Mouse (Mus musculus) hematopoietic stem cell, adult 5-6 weeks (primary cell): ENCODE results near the gene Trappc6a. TPM values are rescaled to one million over a fixed set of nuclear protein-coding genes. Genes with fewer than 3 reads are reported as not detected.
"Not testable (repeated sequence)": the region's sequence is repeated elsewhere in the genome, so short reads cannot be mapped to it uniquely, and the experiment has no call there.

ENCODE experiments used
- ATAC-seq, 2 experiments: fragments of 125-278 bp in 1 of 2; replicated peaks in 1 of 2; 2 replicates each; pipeline ENCODE4 v1.8.0; 2016 to 2017; ENCODE audit warnings: inconsistent platforms in 2 of 2, mild to moderate bottlenecking in 2 of 2, moderate number of reproducible peaks in 2 of 2, low read depth in 1 of 2, moderate TSS enrichment in 1 of 2; ENCODE audit not compliant: low FRiP score in 2 of 2, poor library complexity in 2 of 2, severe bottlenecking in 2 of 2, insufficient read depth in 1 of 2, low TSS enrichment in 1 of 2
- total RNA-seq: library from RNA; stranded (forward); fragments of 172-1452, 232-1000 nt; gene quantifications from 2 replicates; pipeline ENCODE4 v1.2.3, GENCODE M21; 2017

The Trappc6a gene
- total RNA-seq, 1 experiment from 2014 or later: 24.2 TPM

GRCm38 (mm10) chr7:19508924-19509568 lies 851 bp downstream of the Trappc6a start:
- no peak; a peak in 1 of 4 replicates for ATAC-seq

DNA sequence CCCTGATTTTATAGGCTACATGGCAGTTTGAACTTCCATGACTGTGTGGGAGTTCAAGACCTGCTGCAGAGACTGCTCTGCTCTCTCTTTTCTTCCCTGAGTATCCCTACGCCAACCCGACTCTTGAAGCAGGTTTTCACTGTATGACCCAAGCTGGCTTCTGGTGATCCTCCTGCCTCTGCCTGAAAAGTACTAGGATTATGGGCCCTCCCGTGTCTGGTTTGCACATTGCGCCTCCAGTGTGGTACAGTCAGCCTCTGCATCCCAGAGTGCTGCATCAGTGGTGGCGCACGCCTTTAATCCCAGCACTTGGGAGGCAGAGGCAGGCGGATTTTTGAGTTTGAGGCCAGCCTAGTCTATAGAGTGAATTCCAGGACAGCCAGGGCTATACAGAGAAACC lies 1.6 kb downstream of the Trappc6a start:
- no peak for ATAC-seq

- ATAC-seq: not testable (repeated sequence)
These were observed 3.7 kb downstream of the Trappc6a start for GRCm38 (mm10) chr7:19511934-19512333.

DNA sequence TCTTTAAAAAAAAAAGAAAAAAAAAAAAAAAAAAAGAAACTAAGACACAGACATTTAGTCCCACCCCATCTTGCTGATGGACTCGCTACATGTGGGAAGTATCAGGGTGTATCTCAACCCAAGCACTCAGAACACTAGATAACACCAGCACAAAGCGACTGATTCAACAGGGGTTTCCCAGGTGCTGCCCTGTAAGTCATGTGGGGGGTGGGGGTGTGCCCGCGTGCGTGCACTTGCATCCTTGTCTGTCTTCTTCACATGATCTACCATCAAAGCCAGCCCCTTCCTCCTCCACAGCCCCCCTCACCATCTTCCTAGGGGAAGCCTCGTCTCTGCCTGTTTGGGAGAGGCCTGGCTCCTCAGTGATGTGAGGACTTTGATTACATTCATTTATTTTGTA lies 4.2 kb downstream of the Trappc6a start:
- ATAC-seq: no peak

GRCm38 (mm10) chr7:19517652-19518365 lies 9.6 kb downstream of the Trappc6a start, which contains the start of gene Nkpd1:
Gene Nkpd1 (plus strand): TSS chr7:19517838.
- no peak for ATAC-seq

- ATAC-seq: no peak
These were observed 11.8 kb downstream of the Trappc6a start for GRCm38 (mm10) chr7:19520032-19520431.

DNA sequence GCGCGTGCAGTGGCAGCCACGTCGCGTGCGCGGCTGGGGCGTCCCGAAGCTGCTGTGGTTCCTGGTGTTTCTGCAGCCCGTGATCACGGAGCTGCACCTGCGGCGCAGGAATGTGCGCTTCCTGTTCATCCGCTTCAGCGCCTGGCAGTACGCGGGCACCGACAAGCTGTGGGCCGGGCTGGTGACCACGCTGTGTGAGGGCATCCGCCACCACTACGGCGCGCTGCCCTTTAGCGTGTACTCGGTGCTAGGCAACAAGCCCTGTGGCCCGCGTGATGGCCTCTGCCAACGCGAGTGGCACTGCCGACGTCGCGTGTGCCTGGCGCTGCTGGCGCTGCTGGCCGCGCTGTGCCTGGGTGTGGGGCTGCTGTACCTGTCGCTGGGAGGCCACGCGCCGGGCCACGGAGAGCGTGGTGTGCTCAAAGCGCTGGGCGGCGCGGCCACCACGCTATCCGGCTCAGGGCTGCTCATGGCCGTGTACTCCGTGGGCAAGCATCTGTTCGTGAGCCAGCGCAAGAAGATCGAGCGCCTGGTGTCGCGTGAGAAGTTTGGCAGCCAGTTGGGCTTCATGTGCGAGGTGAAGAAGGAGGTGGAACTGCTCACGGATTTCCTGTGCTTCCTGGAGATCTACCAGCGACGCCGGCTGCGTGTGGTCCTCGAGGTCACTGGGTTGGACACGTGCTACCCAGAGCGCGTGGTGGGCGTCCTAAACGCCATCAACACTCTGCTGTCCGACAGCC lies 15.0 kb downstream of the Trappc6a start:
- peak; percentile 19 to 35 for ATAC-seq

- peak; percentile 22 to 43; a peak in 2 of 4 replicates for ATAC-seq
These were observed 15.7 kb downstream of the Trappc6a start for GRCm38 (mm10) chr7:19523757-19524419.

DNA sequence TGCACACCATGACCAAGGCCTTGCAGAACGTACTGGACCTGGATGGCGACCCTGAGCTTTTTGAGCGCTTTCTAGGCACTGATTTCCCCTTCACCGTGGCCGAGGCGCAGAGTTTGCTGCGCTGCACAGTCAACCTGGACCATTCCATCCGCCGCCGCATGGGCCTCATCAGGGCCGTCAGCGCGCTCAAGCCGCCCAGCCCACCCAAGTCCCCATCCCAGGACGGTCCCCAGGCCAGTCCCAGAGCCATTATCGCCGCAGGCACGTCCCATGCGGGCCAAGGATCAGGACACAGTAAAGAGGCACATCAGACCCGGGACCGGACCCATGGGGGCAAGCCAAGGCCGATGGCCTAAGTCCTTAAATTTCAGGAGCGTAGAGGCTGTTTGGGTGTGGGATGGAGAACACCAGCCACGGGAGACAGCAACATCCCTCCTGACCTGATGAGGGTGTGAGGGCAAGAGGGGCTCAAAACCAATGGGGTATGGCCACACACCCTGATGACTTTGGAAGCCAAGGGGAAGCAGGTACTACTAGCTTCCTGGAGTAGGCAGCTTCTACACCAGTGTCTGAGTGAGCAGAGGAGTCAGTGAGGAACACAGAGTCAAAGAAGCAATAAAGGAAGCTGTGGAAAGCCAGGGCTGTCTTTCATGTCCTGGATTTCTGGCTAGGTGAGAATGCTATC lies 16.4 kb downstream of the Trappc6a start:
- ATAC-seq: no peak

- no peak for ATAC-seq
These were observed 16.9 kb downstream of the Trappc6a start for GRCm38 (mm10) chr7:19525105-19525481.

DNA sequence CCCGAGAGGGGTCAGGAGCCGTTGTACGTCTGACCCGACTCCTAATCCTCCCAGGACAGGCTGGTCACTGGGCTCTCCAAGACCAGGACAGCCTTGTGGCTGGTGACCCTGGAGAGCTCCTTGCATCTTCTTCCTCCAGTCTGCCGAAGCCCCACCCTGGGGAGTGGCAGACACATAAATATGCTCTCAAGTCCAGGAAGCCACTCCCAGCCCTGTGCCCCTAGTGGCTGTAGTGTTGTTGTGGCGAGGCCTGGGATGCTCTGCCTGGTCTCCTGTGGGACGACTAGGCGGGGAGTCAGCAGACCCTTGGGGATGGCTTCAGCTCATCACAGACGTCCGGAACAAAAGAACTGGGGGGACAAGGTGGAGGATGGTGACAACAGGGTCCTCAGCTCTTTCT lies 22.9 kb downstream of the Trappc6a start:
- ATAC-seq: 0 out of 4 replicates have a peak, but pooled peaks of 1 of the 2 experiments have one; percentile 23

- no peak for ATAC-seq
These were observed 24.0 kb downstream of the Trappc6a start for GRCm38 (mm10) chr7:19532240-19532639.

DNA sequence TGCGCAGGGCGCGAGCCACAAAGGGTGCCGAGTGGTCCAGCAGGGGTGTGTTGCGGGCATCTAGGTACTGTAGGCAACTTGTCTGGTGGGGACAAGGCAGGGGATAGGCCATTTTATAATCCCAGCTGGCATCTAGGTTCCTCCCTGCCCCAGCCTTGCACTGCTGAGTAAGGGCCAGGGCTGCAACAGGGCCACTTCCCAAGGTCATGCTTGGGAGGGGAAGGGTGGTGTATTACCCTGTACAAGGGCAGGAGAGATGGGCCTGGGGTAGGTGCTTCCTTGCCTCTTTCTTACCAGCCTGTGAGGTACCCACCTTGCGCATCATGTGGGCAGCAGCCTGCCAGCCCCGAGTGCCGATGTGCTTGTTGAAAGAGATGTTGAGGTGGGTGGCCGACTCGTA lies 26.5 kb downstream of the Trappc6a start:
- no peak for ATAC-seq

DNA sequence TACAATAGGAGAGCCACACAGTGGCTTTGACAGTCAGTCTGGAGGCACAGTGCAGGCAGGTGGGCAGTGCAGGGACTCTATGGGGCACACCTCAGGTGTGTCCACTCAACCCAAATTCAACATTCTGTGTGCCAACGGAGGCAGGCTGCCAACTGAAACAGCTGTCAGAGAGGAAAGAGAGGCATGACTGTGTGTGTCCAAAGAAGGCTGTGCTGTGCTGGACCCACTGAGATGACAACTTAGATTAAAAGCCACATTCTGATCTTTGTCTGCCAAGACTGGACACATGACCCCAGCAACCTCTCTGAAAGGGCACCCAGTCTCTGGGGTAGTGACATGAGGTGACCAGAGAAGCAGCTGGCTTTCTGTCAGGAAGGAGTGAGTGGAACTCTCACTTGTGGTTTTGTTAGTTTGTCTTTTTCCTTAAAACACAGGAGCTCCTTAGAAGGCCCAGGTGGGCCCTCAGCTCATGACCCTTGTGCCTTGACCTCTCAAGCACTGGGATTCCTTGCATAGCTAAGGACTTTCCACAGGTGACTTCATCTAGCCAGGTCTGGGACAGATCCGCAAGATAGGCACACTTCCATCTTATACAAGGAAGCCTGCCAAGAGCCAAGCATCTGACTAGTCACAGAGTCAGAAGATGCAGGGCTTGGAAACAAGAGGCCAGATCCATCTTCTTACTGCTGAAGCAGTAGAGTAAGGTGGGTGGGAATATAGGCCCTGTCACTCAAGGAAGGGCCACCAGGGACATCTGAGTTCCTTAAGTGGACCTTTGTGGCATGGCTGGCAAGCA lies 32.8 kb downstream of the Trappc6a start:
- no peak for ATAC-seq

DNA sequence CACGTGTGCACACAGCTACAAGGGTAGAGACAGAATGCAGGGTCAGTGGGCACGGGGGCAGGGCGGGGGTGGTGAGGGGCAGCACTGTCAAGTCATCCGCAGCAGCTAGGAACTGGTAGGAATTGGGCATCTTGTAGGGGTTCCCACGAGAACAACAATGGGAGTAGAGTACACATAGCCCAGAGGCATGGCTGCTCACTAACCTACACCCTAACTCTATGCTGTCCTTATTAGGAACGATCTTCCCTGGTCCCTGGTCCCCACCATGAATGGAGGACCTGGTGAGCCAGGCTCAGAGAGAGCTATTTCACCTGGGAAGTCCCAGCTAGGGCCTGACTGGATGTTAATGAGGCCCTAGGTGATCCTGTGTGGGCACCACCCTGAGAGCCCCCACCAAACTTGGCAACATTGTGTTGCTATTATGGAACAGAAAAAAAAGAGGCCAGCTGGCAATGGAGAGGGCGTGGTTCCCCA lies 33.5 kb downstream of the Trappc6a start:
- no peak for ATAC-seq

GRCm38 (mm10) chr7:19542155-19542691 lies 34.0 kb downstream of the Trappc6a start:
- no peak; a peak in 1 of 4 replicates for ATAC-seq
